Mouse (Mus musculus): Measurements from ENCODE around the gene Cep250. TPM values are rescaled to one million over a fixed set of nuclear protein-coding genes. Genes with fewer than 3 reads are reported as not detected.

Cep250 gene
- total RNA-seq, 2 experiments from 2014 or later = 14.3 to 18.9 TPM

GRCm38 (mm10) chr2:155961862-155962261 is 5.6 kb downstream of the Cep250 start:
- no peak for DNase-seq (ENCODE audit: extremely low spot score in 1 of 2, low spot score in 1 of 2)

GRCm38 (mm10) chr2:155962991-155963390 is 6.7 kb downstream of the Cep250 start:
- no peak for DNase-seq (ENCODE audit: extremely low spot score in 1 of 2, low spot score in 1 of 2)

- DNase-seq (ENCODE audit: extremely low spot score in 1 of 2, low spot score in 1 of 2) = no peak
Observed at GRCm38 (mm10) chr2:155973348-155973747, 17.1 kb downstream of the Cep250 start.

GRCm38 (mm10) chr2:155974087-155974731 is 18.0 kb downstream of the Cep250 start:
- DNase-seq (ENCODE audit: extremely low spot score in 1 of 2, low spot score in 1 of 2) = no peak

GRCm38 (mm10) chr2:155979328-155979991 is 23.2 kb downstream of the Cep250 start:
- DNase-seq (ENCODE audit: extremely low spot score in 1 of 2, low spot score in 1 of 2) = no peak

- DNase-seq (ENCODE audit: extremely low spot score in 1 of 2, low spot score in 1 of 2) = no peak
Observed at GRCm38 (mm10) chr2:155985776-155986175, 29.5 kb downstream of the Cep250 start.

- DNase-seq (ENCODE audit: extremely low spot score in 1 of 2, low spot score in 1 of 2) = no peak
Observed at GRCm38 (mm10) chr2:155987131-155987530, 30.9 kb downstream of the Cep250 start.

GRCm38 (mm10) chr2:155989085-155989484 is 32.8 kb downstream of the Cep250 start:
- no peak for DNase-seq (ENCODE audit: extremely low spot score in 1 of 2, low spot score in 1 of 2)

- no peak for DNase-seq (ENCODE audit: extremely low spot score in 1 of 2, low spot score in 1 of 2)
Observed at GRCm38 (mm10) chr2:155991151-155991550, 34.9 kb downstream of the Cep250 start.

GRCm38 (mm10) chr2:155991863-155992321 is 35.6 kb downstream of the Cep250 start:
- peak in 1 of 2 experiments; percentile 48 for DNase-seq (ENCODE audit: extremely low spot score in 1 of 2, low spot score in 1 of 2)

- no peak for DNase-seq (ENCODE audit: extremely low spot score in 1 of 2, low spot score in 1 of 2)
Observed at GRCm38 (mm10) chr2:156005393-156005792, 49.1 kb downstream of the Cep250 start.

GRCm38 (mm10) chr2:156007888-156008532 is 51.8 kb downstream of the Cep250 start, which contains the start of the genes 6430550D23Rik and Ergic3:
Gene 6430550D23Rik, minus strand, starts transcription at chr2:156007977.
Gene Ergic3, plus strand, starts transcription at chr2:156008045.
- peak; percentile 82 to 84 for DNase-seq (ENCODE audit: extremely low spot score in 1 of 2, low spot score in 1 of 2)

GRCm38 (mm10) chr2:156018106-156018505 is 61.8 kb downstream of the Cep250 start:
- no peak for DNase-seq (ENCODE audit: extremely low spot score in 1 of 2, low spot score in 1 of 2)

- DNase-seq (ENCODE audit: extremely low spot score in 1 of 2, low spot score in 1 of 2) = no peak
Observed at GRCm38 (mm10) chr2:156021219-156021618, 65.0 kb downstream of the Cep250 start.

- DNase-seq (ENCODE audit: extremely low spot score in 1 of 2, low spot score in 1 of 2) = no peak
Observed at GRCm38 (mm10) chr2:156021765-156022164, 65.5 kb downstream of the Cep250 start.

- no peak for DNase-seq (ENCODE audit: extremely low spot score in 1 of 2, low spot score in 1 of 2)
Observed at GRCm38 (mm10) chr2:156025482-156025881, 69.2 kb downstream of the Cep250 start.

- DNase-seq (ENCODE audit: extremely low spot score in 1 of 2, low spot score in 1 of 2) = no peak
Observed at GRCm38 (mm10) chr2:156039390-156039789, 83.1 kb downstream of the Cep250 start.

GRCm38 (mm10) chr2:156042903-156043302 is 86.6 kb downstream of the Cep250 start:
- no peak for DNase-seq (ENCODE audit: extremely low spot score in 1 of 2, low spot score in 1 of 2)

GRCm38 (mm10) chr2:156047929-156048328 is 91.7 kb downstream of the Cep250 start:
- no peak for DNase-seq (ENCODE audit: extremely low spot score in 1 of 2, low spot score in 1 of 2)

All from layer of hippocampus, postnatal 25 days (tissue).